In genomic region chr5:43783996-43784395, GRCm38 (mm10) we compare ENCODE assay signal across 28 mouse cellular contexts. TPM values are rescaled to one million over a fixed set of nuclear protein-coding genes. Genes with fewer than 3 reads are reported as not detected.
DNase-seq lines count a peak whose midpoint lies in the region; ATAC-seq and TF ChIP-seq lines count a peak whose summit lies in the region.
"Had no signal": no experiment of that assay in that cellular context is flagged by ENCODE, and none has a peak within 500 bp of the region (broad histone marks: within the 10 kb centered on the region; RNA-seq: fewer than 3 reads in every experiment).

No protein-coding gene starts in this region.

- DNase-seq in 3134 (ENCODE audit: extremely low read depth, insufficient read length, low spot score) (peak; percentile 5), 3T3-L1 (ENCODE audit: low read depth, low spot score) (peak; percentile 92), NIH3T3 (ENCODE audit: low read depth) (peak; percentile 68)
- DNase-seq in c-Kit-positive CD71-positive TER-119-positive erythroid progenitor cells, embryonic 14.5 days (ENCODE audit: low spot score), result no peak
- no peak for DNase-seq in midbrain, embryonic 11.5 days (ENCODE audit: low spot score, missing footprints)
- no peak for DNase-seq in urinary bladder, adult 2 months (ENCODE audit: low spot score)
- no peak for DNase-seq in frontal cortex, adult 2 months (ENCODE audit: extremely low spot score in 1 of 2, low spot score in 1 of 2)
- DNase-seq: adrenal gland, adult 2 months; adrenal gland, postnatal 10 days; adrenal gland, postnatal 36 days; B cell, adult 2 months; cerebellum, adult 11 months; cerebellum, adult 18-20 months; cerebellum, adult 8-10 months; cerebellum, adult 9-11 months; cerebellum, postnatal 14 days; cerebellum, postnatal 36 days; embryo, embryonic 11 days; forebrain, postnatal 0 days had no signal

- no peak overlapping the region for H3K4me2 ChIP-seq in intestine, postnatal 0 days (replicated peaks; ENCODE audit: low read depth)
- no peak overlapping the region for H3K4me2 ChIP-seq in midbrain, embryonic 11.5 days
- H3K4me2 ChIP-seq: embryonic facial prominence, embryonic 13.5 days; embryonic facial prominence, embryonic 15.5 days; forebrain, embryonic 13.5 days; forebrain, embryonic 15.5 days had no signal

- no peaks in the 10 kb centered on the region for H3K36me3 ChIP-seq in intestine, postnatal 0 days (ENCODE audit: control insufficient read depth, insufficient read depth)
- H3K36me3 ChIP-seq in midbrain, embryonic 11.5 days (ENCODE audit: control insufficient read depth, insufficient read depth, low read length), result no peaks in the 10 kb centered on the region
- H3K36me3 ChIP-seq: embryonic facial prominence, embryonic 13.5 days; embryonic facial prominence, embryonic 15.5 days; forebrain, embryonic 15.5 days; G1E had no signal

- H3K9ac ChIP-seq in intestine, postnatal 0 days (ENCODE audit: low read depth, low read length), result no peak overlapping the region
- no peak overlapping the region for H3K9ac ChIP-seq in midbrain, embryonic 11.5 days (ENCODE audit: low read length)
- H3K9ac ChIP-seq: embryonic facial prominence, embryonic 13.5 days; embryonic facial prominence, embryonic 15.5 days; forebrain, embryonic 13.5 days; forebrain, embryonic 15.5 days; forebrain, postnatal 0 days had no signal

- 38% methylated on average over 2 of the region's 2 CpGs for WGBS in intestine, postnatal 0 days
- 94% methylated on average over 2 of the region's 2 CpGs for WGBS in midbrain, embryonic 11.5 days

- H3K27ac ChIP-seq in intestine, postnatal 0 days (ENCODE audit: low read depth, low read length), result peak overlapping the region; percentile 65
- H3K27ac ChIP-seq in midbrain, embryonic 11.5 days (ENCODE audit: low read depth, low read length), result no peak overlapping the region
- H3K27ac ChIP-seq: embryonic facial prominence, embryonic 13.5 days; embryonic facial prominence, embryonic 15.5 days; forebrain, embryonic 13.5 days; forebrain, embryonic 15.5 days had no signal

- H3K4me1 ChIP-seq in intestine, postnatal 0 days (replicated peaks; ENCODE audit: control insufficient read depth, insufficient read depth, low read length), result peaks cover 7% of the 10 kb centered on the region
- H3K4me1 ChIP-seq in midbrain, embryonic 11.5 days (ENCODE audit: control insufficient read depth, insufficient read depth, low read length), result peaks cover 6% of the 10 kb centered on the region

- ATAC-seq in intestine, postnatal 0 days, result peak; percentile 42
- ATAC-seq in midbrain, embryonic 11.5 days (ENCODE audit: low FRiP score), result no peak
- ATAC-seq: CD4-positive, CD25-positive, alpha-beta regulatory T cell, adult 4 months; forebrain, embryonic 13.5 days; forebrain, embryonic 15.5 days; forebrain, postnatal 0 days had no signal

- H3K4me3 ChIP-seq in intestine, postnatal 0 days (ENCODE audit: low read depth, low read length), result no peak overlapping the region
- H3K4me3 ChIP-seq in midbrain, embryonic 11.5 days (ENCODE audit: low read depth, low read length), result no peak overlapping the region
- H3K4me3 ChIP-seq: embryonic facial prominence, embryonic 13.5 days; embryonic facial prominence, embryonic 15.5 days; forebrain, embryonic 13.5 days; forebrain, embryonic 15.5 days had no signal

- TF ChIP-seq CTCF in intestine, postnatal 0 days (IDR thresholded peaks at IDR 0.05; ENCODE audit: low read depth), result no peak

- no peaks in the 10 kb centered on the region for H3K9me3 ChIP-seq in intestine, postnatal 0 days (ENCODE audit: control insufficient read depth)
- no peaks in the 10 kb centered on the region for H3K9me3 ChIP-seq in midbrain, embryonic 11.5 days (ENCODE audit: control insufficient read depth, low read length)
- H3K9me3 ChIP-seq: embryonic facial prominence, embryonic 13.5 days; embryonic facial prominence, embryonic 15.5 days; forebrain, embryonic 13.5 days; forebrain, embryonic 15.5 days; G1E had no signal

- no peaks in the 10 kb centered on the region for H3K27me3 ChIP-seq in intestine, postnatal 0 days (replicated peaks; ENCODE audit: control insufficient read depth, insufficient read depth, low read length)
- H3K27me3 ChIP-seq in midbrain, embryonic 11.5 days (ENCODE audit: control insufficient read depth, insufficient read depth, low read length), result no peaks in the 10 kb centered on the region
- H3K27me3 ChIP-seq: CH12.LX; embryonic facial prominence, embryonic 13.5 days; embryonic facial prominence, embryonic 15.5 days; forebrain, embryonic 13.5 days; forebrain, embryonic 15.5 days had no signal

RNA-seq across cellular contexts. Expression of gene Bst1, which starts 34.7 kb away (rescaled TPM):
- 142 and 144 TPM in 2 replicates for polyA plus RNA-seq in intestine, postnatal 0 days (2015; fragmentation: Nextera tagmentation; extraction: Ambion mirVana)
- polyA plus RNA-seq in midbrain, embryonic 11.5 days (2014; fragmentation: Nextera tagmentation; extraction: Ambion mirVana), result 0.12 TPM in 1 of 2 replicates, not detected in the other
- 3.0 and 3.3 TPM in 2 replicates for polyA plus RNA-seq in urinary bladder, adult 2 months (2012; rRNA removed)
- polyA plus RNA-seq in frontal cortex, adult 2 months (2012; rRNA removed), result 0.34 and 0.44 TPM in 2 replicates
- polyA plus RNA-seq: CD4-positive, CD25-positive, alpha-beta regulatory T cell, adult 4 months; embryonic facial prominence, embryonic 13.5 days; forebrain, embryonic 11.5 days; forebrain, embryonic 13.5 days; forebrain, embryonic 15.5 days; G1E had no signal

RNA-seq across cellular contexts. Expression of gene Fbxl5, which starts 37.4 kb away (rescaled TPM):
- 93.6 and 108 TPM in 2 replicates for polyA plus RNA-seq in intestine, postnatal 0 days (2015; fragmentation: Nextera tagmentation; extraction: Ambion mirVana)
- 73.1 and 79.5 TPM in 2 replicates for polyA plus RNA-seq in midbrain, embryonic 11.5 days (2014; fragmentation: Nextera tagmentation; extraction: Ambion mirVana)
- polyA plus RNA-seq in urinary bladder, adult 2 months (2012; rRNA removed), result 45.2 and 48.5 TPM in 2 replicates
- 62.3 and 66.9 TPM in 2 replicates for polyA plus RNA-seq in frontal cortex, adult 2 months (2012; rRNA removed)

Comparison
In these comparisons a context has a peak if more than half of its experiments do, and no peak if none do; other contexts are left out.
1. DNase-seq: peak in 3134 (single experiment), 3T3-L1 (single experiment) and NIH3T3 (single experiment); none in c-Kit-positive CD71-positive TER-119-positive erythroid progenitor cells, embryonic 14.5 days (single experiment), midbrain, embryonic 11.5 days (single experiment), urinary bladder, adult 2 months (single experiment) and frontal cortex, adult 2 months (0 of 2).
2. RNA of gene Bst1, which starts 34.7 kb away (polyA plus RNA-seq): 142 to 144 TPM in intestine, postnatal 0 days; 3.0 to 3.3 TPM in urinary bladder, adult 2 months, 0.34 to 0.44 TPM in frontal cortex, adult 2 months and 0.12 TPM in midbrain, embryonic 11.5 days; every median in the first group is over 10 times any median in the second.